Mouse (Mus musculus): ENCODE measurements around the gene Focad. TPM values are rescaled to one million over a fixed set of nuclear protein-coding genes. Genes with fewer than 3 reads are reported as not detected.

Focad gene
- total RNA-seq, 2 experiments from 2014 or later, result 9.1 to 14.0 TPM

GRCm38 (mm10) chr4:88438990-88439329 is 344.5 kb downstream of the Focad start:
- no peak for TF ChIP-seq CTCF (IDR thresholded peaks at IDR 0.05)
- DNase-seq, result no peak
- H3K27ac ChIP-seq, result peak overlapping the region; percentile 81; the same call in 1 of the 2 replicates
- H3K4me3 ChIP-seq, result peak overlapping the region; percentile 64
- intact Hi-C loops (cut with DNase I), result loop anchor here (10.0 kb wide), 1 partner anchor 76 kb away; no protein-coding TSS in a partner anchor

GRCm38 (mm10) chr4:88439669-88440123 is 345.3 kb downstream of the Focad start:
- intact Hi-C loops (cut with DNase I), result loop anchor here (10.0 kb wide), 1 partner anchor 75 kb away; no protein-coding TSS in a partner anchor
- no peak for TF ChIP-seq CTCF (IDR thresholded peaks at IDR 0.05)
- H3K4me3 ChIP-seq, result no peak overlapping the region
- peak overlapping the region; percentile 20; the same call in 1 of the 2 replicates for H3K27ac ChIP-seq
- DNase-seq, result no peak

GRCm38 (mm10) chr4:88440814-88441213 is 346.4 kb downstream of the Focad start:
- no peak for DNase-seq
- TF ChIP-seq CTCF (IDR thresholded peaks at IDR 0.05), result no peak
- Histone ChIP-seq H3K4me3 (no peak overlapping the region), H3K27ac (no peak overlapping the region)
- intact Hi-C loops (cut with DNase I), result no loop called here

- intact Hi-C loops (cut with DNase I), result no loop called here
Observed at GRCm38 (mm10) chr4:88448976-88449375, 354.5 kb downstream of the Focad start.

GRCm38 (mm10) chr4:88450087-88450765 is 355.8 kb downstream of the Focad start:
- no peak for DNase-seq
- no peak for TF ChIP-seq CTCF (IDR thresholded peaks at IDR 0.05)
- Histone ChIP-seq H3K4me3 (no peak overlapping the region), H3K27ac (no peak overlapping the region)
- intact Hi-C loops (cut with DNase I), result no loop called here

More at GRCm38 (mm10) chr4:88448976-88449375, 354.5 kb downstream of the Focad start:
- no peak for DNase-seq
- Histone ChIP-seq H3K4me3 (no peak overlapping the region), H3K27ac (no peak overlapping the region)
- TF ChIP-seq CTCF (IDR thresholded peaks at IDR 0.05), result no peak

- no peak for TF ChIP-seq CTCF (IDR thresholded peaks at IDR 0.05)
- intact Hi-C loops (cut with DNase I), result no loop called here
- Histone ChIP-seq H3K27ac (no peak overlapping the region), H3K4me3 (no peak overlapping the region)
- no peak for DNase-seq
Observed at GRCm38 (mm10) chr4:88458093-88458492, 363.7 kb downstream of the Focad start.

GRCm38 (mm10) chr4:88458673-88459072 is 364.2 kb downstream of the Focad start:
- intact Hi-C loops (cut with DNase I), result no loop called here
- no peak for TF ChIP-seq CTCF (IDR thresholded peaks at IDR 0.05)
- Histone ChIP-seq H3K27ac (no peak overlapping the region), H3K4me3 (no peak overlapping the region)
- DNase-seq, result no peak

Small RNA genes lying within 50 kb of the gene (microRNA-seq; reads per million reads assigned to microRNA genes)
- 7.9 reads per million, percentile 3 among the genes with 10 or more reads in this experiment for gene Mir491

Other genes with a start within 250 kb of the Focad start
- 100 to 1,000 TPM; 113 to 127 TPM for gene Mllt3, start 61.3 kb upstream of the Focad start, total RNA-seq (2021)

Measured in gastrocnemius, adult 2 months (tissue).